Mouse (Mus musculus) CH12F3 (cell line): ENCODE results near the gene Morn3.

Experiments
- in situ Hi-C: fragments of 300-500 bp; cut with MboI; formaldehyde crosslinking; loops from 2 replicates; pipeline ENCODE4 v1.14.3; 2020; ENCODE audit warnings: low sequenced_read_pairs

Gene Morn3

GRCm38 (mm10) chr5:123060706-123061401, 14.0 kb upstream of the Morn3 start:
- in situ Hi-C loops = loop anchor here (10.0 kb wide), 1 partner anchor 114 kb away; no protein-coding TSS in a partner anchor

- in situ Hi-C loops = loop anchor here (10.0 kb wide), 1 partner anchor 115 kb away; no protein-coding TSS in a partner anchor
Observed at GRCm38 (mm10) chr5:123059757-123060520, 13.1 kb upstream of the Morn3 start.

GRCm38 (mm10) chr5:123058251-123059102, 11.7 kb upstream of the Morn3 start:
- in situ Hi-C loops = no loop called here

DNA sequence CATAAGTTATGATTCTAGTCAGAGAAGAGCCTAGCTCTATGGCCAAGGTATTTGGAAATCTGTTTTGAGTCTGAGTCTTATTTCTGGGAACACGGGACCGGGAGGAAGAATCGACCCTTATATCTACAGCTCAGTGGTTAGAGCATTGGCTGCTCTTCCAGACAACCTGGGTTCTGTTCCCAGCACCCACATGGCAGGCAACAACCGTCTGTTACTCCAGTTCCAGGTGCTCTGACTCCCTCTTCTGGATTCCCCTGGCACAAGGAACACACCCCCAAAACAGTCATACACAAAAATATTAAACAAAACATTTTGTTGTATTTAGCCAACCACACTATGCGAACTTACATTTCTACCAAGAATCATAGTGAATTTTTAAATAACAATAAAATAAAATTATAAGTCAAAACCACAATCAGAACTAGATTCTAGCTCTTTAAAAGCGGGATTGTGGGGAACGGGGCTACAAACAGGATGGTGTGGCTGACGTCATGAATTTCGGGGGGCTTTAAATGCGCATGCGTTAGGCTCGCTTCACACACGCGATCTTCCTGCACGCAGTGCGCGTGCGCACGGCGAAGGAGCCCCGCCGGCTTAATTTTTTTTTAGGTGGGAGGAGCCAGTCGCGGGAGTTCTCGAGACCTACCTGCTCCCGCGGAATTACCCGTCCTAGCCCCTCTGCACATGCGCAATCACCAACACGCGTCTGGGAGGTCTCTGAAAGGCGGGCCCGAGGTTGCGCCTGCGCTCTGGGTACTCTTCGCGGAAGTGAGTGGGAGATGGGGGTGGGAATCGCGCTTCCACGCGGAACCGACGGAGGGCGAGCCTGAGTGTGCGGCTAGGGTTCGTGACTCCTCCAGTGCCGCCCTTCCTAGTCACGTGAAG, 10.8 kb upstream of the Morn3 start:
- in situ Hi-C loops = no loop called here

DNA sequence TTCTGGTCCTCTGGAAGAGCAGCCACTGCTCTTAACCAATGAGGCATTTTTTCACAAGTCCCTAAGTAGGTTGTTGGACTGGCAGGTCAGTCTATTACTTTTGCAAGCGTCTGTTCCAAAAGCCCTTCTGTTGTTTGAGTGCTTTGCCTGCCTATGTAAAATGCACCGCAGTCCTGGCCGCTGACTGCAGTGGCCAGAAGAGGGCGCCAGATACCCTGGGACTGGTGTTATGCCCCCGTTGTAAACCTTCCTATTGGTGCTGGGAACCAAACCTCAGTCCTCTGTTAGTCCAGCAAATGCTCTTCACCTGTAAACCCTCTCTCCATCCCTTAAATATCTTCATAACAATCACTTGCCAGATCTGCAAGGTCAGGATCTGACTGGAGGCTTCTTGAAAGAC, 4.9 kb upstream of the Morn3 start:
- in situ Hi-C loops = no loop called here

GRCm38 (mm10) chr5:123050918-123051317, 4.1 kb upstream of the Morn3 start:
- in situ Hi-C loops = no loop called here

DNA sequence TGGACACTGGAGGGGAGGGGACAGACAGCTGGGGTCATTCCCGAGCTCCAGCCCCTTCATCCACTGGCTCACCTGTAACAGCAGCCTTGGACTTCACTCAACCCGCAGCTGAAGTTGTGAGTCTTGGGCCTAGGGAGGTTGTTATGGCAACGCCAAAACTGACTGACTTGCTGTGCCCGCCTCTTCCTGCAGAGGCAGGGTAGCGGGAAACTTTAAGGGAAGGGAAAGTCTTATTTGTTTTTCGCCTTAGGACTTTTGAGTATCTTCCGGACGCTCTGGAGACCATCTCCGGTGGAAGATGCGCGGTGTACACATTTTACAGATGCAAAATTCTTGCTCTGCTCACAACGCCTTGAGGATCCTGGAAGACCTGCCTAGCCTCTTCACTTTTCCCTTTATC, 2.5 kb upstream of the Morn3 start:
- in situ Hi-C loops = no loop called here

DNA sequence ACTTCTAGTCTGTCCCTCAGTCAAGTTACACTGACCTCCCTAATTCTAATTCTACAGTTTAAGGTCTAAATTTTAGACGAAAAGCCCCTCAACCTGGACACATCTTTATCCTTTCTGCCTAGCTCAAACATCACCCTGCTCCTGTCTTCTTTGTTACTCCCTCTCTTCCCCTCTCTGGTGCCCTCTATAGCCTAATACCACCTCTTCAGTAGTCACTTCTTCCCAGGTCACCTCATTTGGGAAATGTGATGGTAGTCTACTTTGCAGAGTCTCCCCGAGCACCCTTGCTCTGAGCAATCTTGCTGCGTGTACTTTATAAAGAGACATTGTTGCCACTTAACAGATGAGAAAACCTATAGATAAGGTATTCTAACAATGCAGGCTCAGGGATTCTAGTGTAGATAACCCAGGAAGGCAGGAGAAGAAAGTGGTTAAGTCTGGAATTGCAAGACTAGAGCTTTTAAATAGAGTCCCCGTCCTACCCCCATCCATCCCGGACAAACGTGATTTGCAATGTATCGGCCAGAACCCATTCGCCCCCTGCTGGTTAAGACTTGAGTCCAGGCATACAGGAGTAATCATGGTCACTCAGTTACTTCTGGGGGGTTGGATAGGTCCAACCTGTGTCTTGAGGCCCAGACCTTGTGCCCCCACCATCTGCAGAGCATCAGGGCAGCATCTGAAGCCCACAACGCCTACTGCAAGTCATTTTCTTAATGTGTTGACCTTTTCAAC, 1.1 kb downstream of the Morn3 start:
- in situ Hi-C loops = no loop called here

GRCm38 (mm10) chr5:123043856-123044255, 3.0 kb downstream of the Morn3 start:
- in situ Hi-C loops = no loop called here

DNA sequence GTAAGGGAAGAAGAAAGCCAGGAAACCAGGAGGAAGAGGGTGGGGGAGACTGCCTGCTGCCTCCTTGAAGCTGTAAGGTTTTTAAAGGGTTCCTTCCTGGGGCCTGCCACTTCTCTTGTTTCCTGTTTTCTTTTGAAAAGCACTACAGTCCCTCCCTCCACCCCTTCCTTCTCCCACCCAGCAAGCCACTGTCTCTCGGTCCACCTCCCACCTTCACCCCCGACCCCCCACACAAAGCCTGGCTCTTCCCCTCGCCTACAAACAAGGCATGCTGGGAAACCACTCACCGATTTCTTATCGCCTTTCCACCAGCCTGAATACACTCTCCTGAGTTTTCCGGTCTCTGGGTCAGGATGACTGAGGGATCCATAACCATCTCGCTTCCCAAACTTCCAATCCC, 6.0 kb downstream of the Morn3 start:
- in situ Hi-C loops = no loop called here

GRCm38 (mm10) chr5:123039120-123039752, 7.6 kb downstream of the Morn3 start:
- in situ Hi-C loops = no loop called here

DNA sequence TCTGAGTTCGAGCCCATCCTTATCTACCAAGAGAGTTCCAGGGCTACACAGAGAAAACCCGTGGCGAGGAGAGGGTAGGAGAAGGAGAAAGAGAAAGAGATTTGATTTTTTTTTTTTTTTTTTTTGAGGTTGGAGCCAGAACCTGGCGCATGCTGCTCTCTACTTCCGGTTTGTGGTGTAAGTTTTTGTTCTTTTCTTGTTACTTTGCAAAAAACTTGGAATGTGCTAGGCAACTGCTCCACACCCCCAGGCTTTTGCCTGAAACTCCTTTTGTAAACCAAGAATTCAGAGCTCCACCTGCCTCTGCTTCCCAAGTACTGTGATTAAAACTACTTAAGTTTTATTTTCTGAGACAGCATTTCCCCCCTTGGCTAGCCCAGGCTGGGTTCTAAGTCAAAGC, 8.7 kb downstream of the Morn3 start:
- in situ Hi-C loops = no loop called here

DNA sequence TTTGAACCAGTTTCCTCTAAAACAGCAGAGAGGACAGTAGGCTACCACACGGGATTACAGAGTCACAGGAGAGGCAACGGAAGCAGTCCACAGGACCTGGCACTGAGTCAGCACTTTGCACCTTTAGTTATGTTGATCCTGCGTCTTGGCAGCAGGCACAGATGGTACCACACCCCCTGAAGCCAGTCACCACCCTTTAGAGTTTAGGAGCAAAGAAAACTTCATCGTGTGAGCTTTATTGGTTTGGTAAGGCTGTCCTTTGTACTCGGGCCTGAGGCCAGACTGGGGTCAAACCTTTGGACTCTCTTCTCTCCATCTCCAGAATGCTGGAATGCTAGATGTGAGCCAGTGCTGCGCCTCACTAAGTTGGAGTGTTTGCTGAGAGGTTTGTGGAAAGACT, 11.3 kb downstream of the Morn3 start:
- in situ Hi-C loops = no loop called here

DNA sequence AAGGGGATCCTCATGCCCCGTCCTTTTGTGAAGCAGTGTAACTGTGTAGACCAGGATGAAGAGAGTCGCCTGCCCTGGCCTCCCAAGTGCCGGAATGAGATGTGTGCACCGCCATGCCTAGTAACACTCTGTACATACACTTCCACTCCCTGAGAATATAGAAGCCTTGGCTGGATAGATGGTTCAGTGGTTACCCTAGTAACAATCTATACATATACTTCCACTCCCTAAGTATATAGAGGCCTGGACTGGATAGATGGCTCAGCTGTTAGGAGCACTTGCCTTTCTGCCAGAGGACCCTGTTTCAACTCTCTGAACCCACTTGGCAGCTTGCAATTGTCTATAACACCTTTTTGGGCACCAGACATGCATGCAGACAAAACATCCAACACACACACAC, 11.7 kb downstream of the Morn3 start:
- in situ Hi-C loops = no loop called here

DNA sequence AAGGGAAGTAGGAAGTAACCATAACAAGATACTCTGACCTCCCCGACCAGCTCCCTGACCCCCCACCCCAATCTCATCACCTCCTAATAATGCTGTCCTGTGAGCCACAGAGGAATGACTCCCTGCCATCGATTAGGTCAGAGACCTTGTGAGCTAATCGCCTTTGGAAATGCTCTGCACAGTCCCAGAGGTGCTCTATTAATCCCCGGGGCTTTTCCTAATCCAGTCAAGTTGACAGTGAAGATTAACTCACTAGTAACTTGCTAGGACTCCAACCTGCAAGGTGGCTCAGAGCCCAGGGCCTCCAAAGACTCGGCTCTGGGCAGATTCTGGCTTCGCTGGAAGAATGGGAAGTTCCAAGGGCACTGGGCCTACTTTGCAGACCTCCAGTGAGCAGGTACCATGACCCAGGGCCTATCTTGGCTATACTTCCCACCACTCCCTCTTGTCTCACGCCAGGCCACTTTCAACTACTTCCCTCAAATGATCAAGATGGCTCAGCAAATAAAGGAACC, 13.1 kb downstream of the Morn3 start:
- in situ Hi-C loops = no loop called here

DNA sequence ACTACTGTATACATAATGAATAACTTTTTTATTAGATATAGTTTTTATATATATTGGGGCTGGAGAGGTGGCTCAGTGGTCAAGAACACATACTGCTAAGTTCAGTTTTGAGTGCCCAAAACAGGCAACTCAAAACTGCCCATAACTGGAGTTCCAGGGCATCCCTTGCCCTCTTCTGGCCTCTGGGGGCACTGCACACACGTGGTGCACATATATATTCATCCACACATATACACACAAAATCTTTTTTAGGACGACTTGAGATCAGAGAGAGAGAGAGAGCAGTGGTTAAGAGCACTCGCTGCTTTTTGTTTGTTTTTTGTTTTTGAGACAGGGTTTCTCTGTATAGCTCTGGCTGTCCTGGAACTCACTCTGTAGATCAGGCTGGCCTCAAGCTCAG, 15.5 kb downstream of the Morn3 start:
- in situ Hi-C loops = no loop called here

DNA sequence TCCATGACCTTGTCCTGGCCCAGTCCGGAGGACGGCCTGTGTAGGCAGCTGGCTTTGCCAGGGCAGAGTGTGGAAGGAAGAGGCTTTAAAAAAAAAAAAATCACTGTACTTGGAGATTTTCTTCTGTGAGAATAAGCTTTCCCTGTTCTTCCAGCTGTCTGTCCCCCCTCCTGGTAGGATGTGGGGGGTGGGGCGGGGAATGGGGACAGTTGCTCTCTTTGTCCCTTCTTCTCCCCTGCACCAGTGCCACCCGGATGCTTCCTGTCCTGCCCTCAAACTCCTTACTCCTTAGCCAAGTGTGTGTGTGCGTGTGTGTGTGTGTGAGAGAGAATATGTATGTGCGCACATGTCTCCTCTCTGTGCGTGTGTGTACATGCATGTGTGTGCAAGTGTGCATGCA, 17.1 kb downstream of the Morn3 start:
- in situ Hi-C loops = no loop called here

DNA sequence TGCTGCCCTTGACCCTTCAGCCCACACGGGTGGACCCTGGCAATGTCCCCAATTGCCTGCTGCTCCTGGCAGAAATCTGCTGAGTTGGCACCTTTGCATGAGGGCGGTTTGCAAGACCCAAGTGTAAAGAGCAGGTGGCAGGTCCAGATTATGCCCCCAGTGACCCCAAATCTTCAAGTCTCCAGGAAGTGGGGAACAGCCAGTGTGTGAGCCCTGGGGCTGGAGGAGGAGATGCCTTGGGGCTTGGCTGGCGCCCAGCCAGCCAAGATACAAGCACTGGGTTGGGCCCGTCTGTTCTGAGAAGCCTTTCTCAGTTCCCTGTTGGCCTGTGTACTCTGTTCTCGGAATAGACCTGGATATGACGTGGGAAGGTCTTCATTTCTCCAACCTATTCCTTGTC, 19.4 kb downstream of the Morn3 start:
- in situ Hi-C loops = no loop called here

DNA sequence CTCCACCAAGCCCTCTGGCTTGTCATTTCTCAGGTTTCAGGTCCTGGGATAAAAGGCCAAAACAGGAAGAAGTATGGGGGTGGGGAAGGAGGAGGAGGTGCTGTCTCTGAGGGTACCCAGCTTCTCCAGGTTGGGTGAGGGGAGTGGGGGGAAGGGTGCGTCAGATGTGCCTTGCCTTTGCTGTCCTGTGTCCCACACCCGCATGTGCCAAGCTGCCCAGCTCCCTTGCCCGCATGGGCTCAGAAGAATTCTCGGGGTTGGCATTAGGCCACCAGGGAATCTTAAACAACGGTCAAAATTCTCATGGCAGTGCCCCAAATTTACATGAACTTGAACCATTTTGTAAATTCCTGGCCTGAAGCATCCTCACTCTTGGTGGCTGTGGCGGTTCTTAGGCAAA, 20.4 kb downstream of the Morn3 start:
- in situ Hi-C loops = no loop called here
